Mouse (Mus musculus): ENCODE measurements around the gene Casp2. TPM values are rescaled to one million over a fixed set of nuclear protein-coding genes. Genes with fewer than 3 reads are reported as not detected.
A peak's percentile ranks its signal among the peaks of the same experiment; 100 is the strongest.

Gene Casp2
- polyA plus RNA-seq, 1 experiment from 2014 or later, result 23.4 TPM

DNA sequence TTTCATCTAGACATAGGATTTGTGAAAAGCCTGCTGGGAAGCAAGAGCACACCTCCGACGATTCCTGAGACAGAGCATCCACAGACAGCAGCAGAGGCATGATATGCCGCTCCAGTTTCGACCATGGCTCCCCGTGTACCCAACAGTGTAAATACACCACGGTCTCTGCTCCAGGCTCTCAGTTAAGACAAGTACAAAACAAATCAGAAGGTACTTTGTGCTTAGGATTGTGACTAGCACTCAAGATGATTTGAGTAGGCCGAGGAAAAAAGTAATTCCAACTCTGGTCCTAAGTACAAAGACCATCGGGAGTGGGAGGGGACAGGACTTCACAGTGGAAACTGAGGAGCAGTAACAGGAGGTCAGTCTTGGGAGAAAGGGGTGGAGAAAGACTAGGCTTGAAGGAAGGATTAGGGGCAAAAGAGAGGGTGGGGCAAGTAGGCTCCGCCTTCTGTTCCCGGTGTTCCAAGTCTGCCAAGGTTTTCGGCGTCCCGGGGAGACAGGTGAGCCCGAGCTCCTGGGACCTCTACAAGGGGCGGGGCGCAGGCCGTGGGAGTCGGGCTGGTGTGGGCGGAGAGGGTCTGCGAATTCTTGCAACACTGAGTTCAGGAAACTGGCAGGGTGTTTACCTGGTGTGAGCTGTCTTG lies 3.1 kb upstream of the Casp2 start, which contains the start of gene Tmem139:
Gene Tmem139 (plus strand): TSS at position 447 of the 647 bp plus-strand sequence.
- ATAC-seq (ENCODE audit: low read depth), result no peak
- H3K27ac ChIP-seq (ENCODE audit: low read length), result no peak within 1 kb of the TSS
- peak within 1 kb of the TSS; percentile 29; the same call in 1 of the 2 replicates for H3K4me2 ChIP-seq (ENCODE audit: low read depth, low read length)
- H3K27me3 ChIP-seq (ENCODE audit: control insufficient read depth, insufficient read depth, low read depth, low read length), result no peaks in the 10 kb centered on the region
- no peaks in the 10 kb centered on the region for H3K9me3 ChIP-seq (replicated peaks; ENCODE audit: control insufficient read depth, low read length)
- no peak within 1 kb of the TSS for H3K9ac ChIP-seq (ENCODE audit: low read depth, low read length)
- H3K36me3 ChIP-seq (ENCODE audit: control insufficient read depth, insufficient read depth), result no peaks in the 10 kb centered on the region
- peak within 1 kb of the TSS; percentile 13; the same call in 1 of the 2 replicates for H3K4me3 ChIP-seq (ENCODE audit: low read depth, low read length)
- peaks cover 17% of the 10 kb centered on the region for H3K4me1 ChIP-seq (ENCODE audit: control insufficient read depth, low read depth, low read length)
- WGBS (ENCODE audit: insufficient replicate concordance), result 38% methylated on average over 20 of the region's 20 CpGs

DNA sequence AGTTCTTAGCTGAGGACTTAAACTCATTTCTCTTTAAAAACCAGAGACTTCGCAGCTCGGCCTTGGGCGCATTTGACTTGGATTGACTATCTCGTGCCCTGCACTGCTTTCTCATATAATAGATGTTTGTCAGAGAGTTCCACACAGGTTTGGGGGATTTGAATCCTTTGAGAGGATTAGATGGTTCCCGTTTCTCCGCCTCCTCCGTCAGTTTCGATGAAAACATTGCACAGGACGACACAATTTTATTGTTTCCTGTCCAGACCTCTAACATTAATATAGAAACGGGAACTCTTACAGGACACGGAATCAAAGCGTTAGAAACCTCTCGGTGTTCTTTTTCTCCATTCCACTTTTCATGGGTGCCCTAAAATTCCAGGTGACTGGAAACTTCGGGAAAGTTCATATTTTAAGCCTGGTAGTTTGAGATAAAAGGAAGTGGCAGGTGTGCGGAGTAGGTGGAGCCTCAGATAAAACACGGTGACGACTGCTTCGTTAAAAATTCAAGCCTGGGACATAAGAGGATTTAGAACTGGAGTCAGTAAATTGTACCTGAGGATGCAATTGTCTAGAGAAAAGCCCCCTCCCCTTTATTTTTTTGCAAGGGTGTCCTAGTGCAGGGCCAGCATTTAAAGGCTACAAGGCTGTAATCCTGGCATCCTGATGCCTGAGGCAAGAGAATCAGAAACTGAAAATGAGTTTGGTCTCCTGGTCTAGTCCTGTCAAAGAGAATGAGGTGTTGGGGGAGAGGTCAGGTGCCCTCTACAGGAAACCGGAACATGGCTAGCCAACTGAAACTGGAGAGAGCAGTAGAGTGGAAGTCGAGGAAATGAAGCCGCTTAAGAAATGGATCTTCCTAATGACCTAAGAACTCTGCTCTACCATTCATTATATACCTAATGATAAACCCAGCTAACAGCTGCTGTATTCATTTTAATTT lies 876 bp downstream of the Casp2 start:
- Histone ChIP-seq H3K27me3 (ENCODE audit: control insufficient read depth, insufficient read depth, low read depth, low read length) (no peaks in the 10 kb centered on the region), H3K36me3 (ENCODE audit: control insufficient read depth, insufficient read depth) (peaks cover 27% of the 10 kb centered on the region), H3K4me3 (ENCODE audit: low read depth, low read length) (peak overlapping the region; percentile 79), H3K9ac (ENCODE audit: low read depth, low read length) (peak overlapping the region; percentile 84), H3K27ac (ENCODE audit: low read length) (peak overlapping the region; percentile 89), H3K9me3 (replicated peaks; ENCODE audit: control insufficient read depth, low read length) (no peaks in the 10 kb centered on the region), H3K4me2 (ENCODE audit: low read depth, low read length) (peak overlapping the region; percentile 71), H3K4me1 (ENCODE audit: control insufficient read depth, low read depth, low read length) (peaks cover 11% of the 10 kb centered on the region)
- ATAC-seq (ENCODE audit: low read depth), result no peak
- WGBS (ENCODE audit: insufficient replicate concordance), result under 1% methylated on average over 21 of the region's 21 CpGs

DNA sequence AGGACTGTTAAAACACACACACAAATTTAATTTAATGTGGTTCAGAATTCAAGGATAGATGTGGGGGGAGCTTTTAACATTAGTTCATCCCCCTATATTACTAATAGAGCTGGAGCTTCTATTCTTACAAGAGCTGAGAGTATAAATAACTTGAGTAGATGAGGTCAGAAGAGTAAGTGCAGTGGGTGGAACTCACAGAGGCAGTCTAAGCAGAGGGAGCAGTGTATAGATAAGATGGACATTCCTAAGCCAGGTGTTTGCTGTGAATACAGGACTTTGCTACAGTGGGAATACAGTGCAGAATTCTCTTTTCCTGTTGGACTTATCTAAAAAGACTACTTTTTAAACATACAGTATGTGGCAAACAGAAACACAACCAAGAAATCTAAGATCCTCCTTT lies 6.0 kb downstream of the Casp2 start:
- Histone ChIP-seq H3K4me1 (ENCODE audit: control insufficient read depth, low read depth, low read length) (peaks cover 3% of the 10 kb centered on the region), H3K4me3 (ENCODE audit: low read depth, low read length) (no peak overlapping the region), H3K27ac (ENCODE audit: low read length) (no peak overlapping the region), H3K9me3 (replicated peaks; ENCODE audit: control insufficient read depth, low read length) (no peaks in the 10 kb centered on the region), H3K27me3 (ENCODE audit: control insufficient read depth, insufficient read depth, low read depth, low read length) (no peaks in the 10 kb centered on the region), H3K4me2 (ENCODE audit: low read depth, low read length) (no peak overlapping the region), H3K9ac (ENCODE audit: low read depth, low read length) (no peak overlapping the region), H3K36me3 (ENCODE audit: control insufficient read depth, insufficient read depth) (peaks cover 55% of the 10 kb centered on the region)
- no peak for ATAC-seq (ENCODE audit: low read depth)

DNA sequence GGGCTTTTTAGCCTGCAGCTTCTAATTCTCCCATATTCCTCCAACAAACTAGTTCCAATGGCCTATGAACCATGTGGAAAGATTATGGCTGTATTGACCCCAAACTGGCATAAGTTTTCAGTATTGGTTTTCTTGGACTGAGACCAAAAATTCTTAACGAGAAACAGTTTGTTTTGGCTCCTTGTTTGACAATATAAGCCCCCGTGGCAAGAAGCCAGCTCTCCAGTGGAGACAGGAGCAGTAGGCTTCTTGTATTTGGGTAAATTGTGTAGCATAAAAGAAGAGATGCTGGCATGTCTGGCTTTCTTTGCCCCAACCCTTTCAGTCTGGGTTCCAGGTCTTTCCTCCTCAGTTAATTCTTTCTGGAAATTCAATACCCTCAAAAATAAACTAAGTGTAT lies 11.4 kb downstream of the Casp2 start:
- Histone ChIP-seq H3K9me3 (replicated peaks; ENCODE audit: control insufficient read depth, low read length) (no peaks in the 10 kb centered on the region), H3K4me3 (ENCODE audit: low read depth, low read length) (no peak overlapping the region), H3K4me2 (ENCODE audit: low read depth, low read length) (no peak overlapping the region), H3K27ac (ENCODE audit: low read length) (no peak overlapping the region), H3K27me3 (ENCODE audit: control insufficient read depth, insufficient read depth, low read depth, low read length) (no peaks in the 10 kb centered on the region), H3K4me1 (ENCODE audit: control insufficient read depth, low read depth, low read length) (no peaks in the 10 kb centered on the region; the same call in 1 of the 2 replicates), H3K36me3 (ENCODE audit: control insufficient read depth, insufficient read depth) (peaks cover 75% of the 10 kb centered on the region), H3K9ac (ENCODE audit: low read depth, low read length) (no peak overlapping the region)
- 81% methylated on average over 2 of the region's 2 CpGs for WGBS (ENCODE audit: insufficient replicate concordance)
- ATAC-seq (ENCODE audit: low read depth), result no peak

DNA sequence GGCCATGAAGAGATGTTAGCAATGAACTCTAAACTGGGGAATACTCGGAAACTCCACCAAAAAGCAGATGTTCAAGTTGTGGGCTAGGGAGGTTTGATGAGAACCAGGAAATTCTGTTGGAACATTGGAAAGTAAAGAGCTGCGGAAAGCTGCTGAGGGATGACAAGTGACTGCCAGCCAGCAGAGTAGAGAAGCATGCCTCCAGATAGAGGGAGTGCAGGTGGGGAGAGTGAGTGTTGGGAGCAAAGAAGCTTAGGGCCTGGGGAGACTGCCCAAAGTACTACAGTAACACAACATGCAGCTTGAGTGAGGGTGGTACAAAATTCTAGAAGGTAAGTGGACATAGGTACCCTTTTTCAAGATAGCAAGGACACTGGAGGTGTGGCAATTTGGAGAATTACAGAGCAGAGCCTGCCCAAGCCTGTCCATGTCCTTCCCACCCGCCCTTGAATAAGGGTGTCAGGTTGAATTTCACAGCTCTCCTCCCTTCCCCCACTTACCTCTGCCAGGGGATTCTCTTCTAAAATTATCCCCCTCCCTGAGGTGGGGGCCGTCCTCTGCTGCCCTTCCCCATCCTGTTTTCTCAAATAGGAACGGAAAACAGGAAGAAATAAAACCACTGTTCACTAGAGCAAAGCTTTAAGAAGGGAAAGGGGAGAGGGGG lies 18.2 kb downstream of the Casp2 start:
- H3K27ac ChIP-seq (ENCODE audit: low read length), result no peak overlapping the region
- H3K36me3 ChIP-seq (ENCODE audit: control insufficient read depth, insufficient read depth), result peaks cover 39% of the 10 kb centered on the region
- H3K4me3 ChIP-seq (ENCODE audit: low read depth, low read length), result no peak overlapping the region
- H3K4me2 ChIP-seq (ENCODE audit: low read depth, low read length), result no peak overlapping the region
- no peaks in the 10 kb centered on the region for H3K9me3 ChIP-seq (replicated peaks; ENCODE audit: control insufficient read depth, low read length)
- WGBS (ENCODE audit: insufficient replicate concordance), result 65% methylated on average over 5 of the region's 5 CpGs
- no peaks in the 10 kb centered on the region for H3K4me1 ChIP-seq (ENCODE audit: control insufficient read depth, low read depth, low read length)
- H3K27me3 ChIP-seq (ENCODE audit: control insufficient read depth, insufficient read depth, low read depth, low read length), result no peaks in the 10 kb centered on the region
- no peak overlapping the region for H3K9ac ChIP-seq (ENCODE audit: low read depth, low read length)
- ATAC-seq (ENCODE audit: low read depth), result no peak

DNA sequence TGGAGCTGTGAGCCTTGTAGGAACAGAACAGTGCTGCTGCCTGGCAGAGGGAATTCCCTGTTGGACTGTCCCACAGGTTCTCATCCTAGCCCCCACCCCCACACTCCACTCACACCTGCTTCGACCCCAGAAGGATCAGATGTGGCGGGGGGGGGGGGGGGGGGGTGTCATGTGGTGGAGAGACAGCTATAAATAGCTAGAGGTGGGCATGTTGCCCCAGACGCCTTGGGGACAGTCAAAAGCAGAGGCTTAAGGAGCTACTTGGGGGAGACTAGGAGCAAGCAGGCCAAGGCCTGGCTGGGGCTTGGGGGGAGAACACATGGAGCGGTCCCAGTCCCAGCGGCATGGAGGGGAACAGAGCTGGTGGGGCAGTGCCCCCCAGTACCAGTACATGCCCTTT lies 21.7 kb downstream of the Casp2 start, which contains the start of gene Clcn1:
Gene Clcn1 (plus strand): TSS at position 238 of the 400 bp plus-strand sequence.
- Histone ChIP-seq H3K4me1 (ENCODE audit: control insufficient read depth, low read depth, low read length) (no peaks in the 10 kb centered on the region), H3K36me3 (ENCODE audit: control insufficient read depth, insufficient read depth) (peaks cover 8% of the 10 kb centered on the region), H3K27me3 (ENCODE audit: control insufficient read depth, insufficient read depth, low read depth, low read length) (no peaks in the 10 kb centered on the region), H3K4me2 (ENCODE audit: low read depth, low read length) (no peak within 1 kb of the TSS), H3K27ac (ENCODE audit: low read length) (no peak within 1 kb of the TSS), H3K9ac (ENCODE audit: low read depth, low read length) (no peak within 1 kb of the TSS), H3K4me3 (ENCODE audit: low read depth, low read length) (no peak within 1 kb of the TSS), H3K9me3 (replicated peaks; ENCODE audit: control insufficient read depth, low read length) (no peaks in the 10 kb centered on the region)
- 68% methylated on average over 4 of the region's 5 CpGs for WGBS (ENCODE audit: insufficient replicate concordance)
- no peak for ATAC-seq (ENCODE audit: low read depth)

DNA sequence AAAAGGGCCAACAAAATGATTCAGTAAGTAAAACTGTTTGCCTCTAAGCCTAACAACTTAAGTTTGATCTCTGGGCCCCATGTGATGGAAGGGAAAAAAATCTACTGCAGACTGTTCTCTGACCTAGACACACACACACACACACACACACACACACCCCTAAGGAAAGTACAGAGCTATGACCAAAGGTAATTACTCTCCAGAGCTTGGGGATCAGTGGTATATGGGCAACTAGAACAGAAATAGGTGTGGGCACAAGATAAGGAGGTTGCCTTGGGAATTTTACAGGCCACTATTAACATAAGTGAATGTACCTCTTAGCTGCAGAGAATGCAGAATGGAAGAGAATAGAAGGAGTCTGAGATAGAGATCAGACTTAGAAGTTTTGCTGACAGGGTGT lies 22.8 kb downstream of the Casp2 start:
- Histone ChIP-seq H3K36me3 (ENCODE audit: control insufficient read depth, insufficient read depth) (no peaks in the 10 kb centered on the region), H3K27me3 (ENCODE audit: control insufficient read depth, insufficient read depth, low read depth, low read length) (no peaks in the 10 kb centered on the region), H3K27ac (ENCODE audit: low read length) (no peak overlapping the region), H3K4me3 (ENCODE audit: low read depth, low read length) (no peak overlapping the region), H3K4me2 (ENCODE audit: low read depth, low read length) (no peak overlapping the region), H3K9ac (ENCODE audit: low read depth, low read length) (no peak overlapping the region), H3K9me3 (replicated peaks; ENCODE audit: control insufficient read depth, low read length) (no peaks in the 10 kb centered on the region), H3K4me1 (ENCODE audit: control insufficient read depth, low read depth, low read length) (no peaks in the 10 kb centered on the region)
- ATAC-seq (ENCODE audit: low read depth), result no peak

DNA sequence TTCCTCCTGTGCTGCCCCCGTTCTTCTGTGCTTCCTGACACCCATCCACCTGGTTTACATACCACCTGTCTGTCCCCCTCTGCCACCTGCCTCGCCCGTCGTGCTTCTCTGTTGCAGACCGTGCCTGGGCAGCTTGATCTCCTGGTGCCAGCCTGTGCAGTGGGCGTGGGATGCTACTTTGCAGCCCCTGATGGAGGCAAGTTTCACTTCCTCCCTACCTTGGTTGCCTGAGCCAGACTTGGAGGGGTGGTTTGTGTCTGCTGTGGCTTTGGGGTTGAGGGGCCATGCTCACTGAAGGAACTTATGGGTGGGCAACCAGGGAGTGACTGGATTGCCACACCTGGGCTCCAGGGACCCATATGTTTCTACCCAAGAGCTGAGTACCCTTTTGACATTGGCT lies 28.5 kb downstream of the Casp2 start:
- H3K36me3 ChIP-seq (ENCODE audit: control insufficient read depth, insufficient read depth), result no peaks in the 10 kb centered on the region
- WGBS (ENCODE audit: insufficient replicate concordance), result 57% methylated on average over 6 of the region's 6 CpGs
- H3K4me2 ChIP-seq (ENCODE audit: low read depth, low read length), result no peak overlapping the region
- no peaks in the 10 kb centered on the region for H3K9me3 ChIP-seq (replicated peaks; ENCODE audit: control insufficient read depth, low read length)
- H3K27me3 ChIP-seq (ENCODE audit: control insufficient read depth, insufficient read depth, low read depth, low read length), result no peaks in the 10 kb centered on the region
- H3K4me1 ChIP-seq (ENCODE audit: control insufficient read depth, low read depth, low read length), result no peaks in the 10 kb centered on the region
- no peak overlapping the region for H3K9ac ChIP-seq (ENCODE audit: low read depth, low read length)
- ATAC-seq (ENCODE audit: low read depth), result no peak
- H3K27ac ChIP-seq (ENCODE audit: low read length), result no peak overlapping the region
- no peak overlapping the region for H3K4me3 ChIP-seq (ENCODE audit: low read depth, low read length)
